Mouse (Mus musculus) stomach, postnatal 0 days (tissue): ENCODE data around the gene Gatb. TPM values are rescaled to one million over a fixed set of nuclear protein-coding genes. Genes with fewer than 3 reads are reported as not detected.
A peak's percentile ranks its signal among the peaks of the same experiment; 100 is the strongest.
"Not testable (repeated sequence)": the region's sequence is repeated elsewhere in the genome, so short reads cannot be mapped to it uniquely, and the experiment has no call there.

Experiments used
- ATAC-seq: fragments of 200-750 bp; cut with Nextera tagmentation; 2 replicates; pipeline ENCODE4 v1.8.0; 2017; ENCODE audit not compliant: low FRiP score, low TSS enrichment
- DNase-seq: peaks from one replicate; pipeline ENCODE4 v3.0.0-alpha.2; 2016; ENCODE audit warnings: low spot score
- H3K27ac ChIP-seq: fragments of 300-500 bp; sonication (generic); replicated peaks from 2 replicates; pipeline ENCODE4 v1.5.1; 2014; ENCODE audit warnings: mild to moderate bottlenecking, control low read depth
- H3K27me3 ChIP-seq: fragments of 300-500 bp; sonication (generic); 2 replicates; pipeline ENCODE4 v1.6.1; 2014; ENCODE audit warnings: low read length; ENCODE audit not compliant: control insufficient read depth, insufficient read depth
- H3K36me3 ChIP-seq: fragments of 300-500 bp; sonication (generic); 2 replicates; pipeline ENCODE4 v1.6.1; 2014; ENCODE audit warnings: low read length, mixed read lengths; ENCODE audit not compliant: control insufficient read depth, insufficient read depth
- H3K4me1 ChIP-seq: fragments of 300-500 bp; sonication (generic); replicated peaks from 2 replicates; pipeline ENCODE4 v1.6.1; 2014; ENCODE audit warnings: antibody characterized with exemption; ENCODE audit not compliant: control insufficient read depth, insufficient read depth
- H3K4me2 ChIP-seq: fragments of 300-500 bp; sonication (generic); replicated peaks from 2 replicates; pipeline ENCODE4 v1.6.1; 2014; ENCODE audit warnings: low read depth, mild to moderate bottlenecking, control low read depth, moderate library complexity
- H3K4me3 ChIP-seq: fragments of 300-500 bp; sonication (generic); 2 replicates; pipeline ENCODE4 v1.5.1; 2014; ENCODE audit warnings: low read depth, low read length, control low read depth
- H3K9ac ChIP-seq: fragments of 300-500 bp; sonication (generic); 2 replicates; pipeline ENCODE4 v1.6.1; 2014; ENCODE audit warnings: mild to moderate bottlenecking, low read length, control low read depth, mixed read lengths
- H3K9me3 ChIP-seq: fragments of 300-500 bp; sonication (generic); 2 replicates; pipeline ENCODE4 v1.6.1; 2016; ENCODE audit warnings: low read length; ENCODE audit not compliant: control insufficient read depth
- CTCF ChIP-seq: IDR thresholded peaks from 2 replicates; pipeline ENCODE4 v1.5.1; 2016; ENCODE audit warnings: antibody characterized with exemption, low read depth, mild to moderate bottlenecking, moderate library complexity
- EP300 ChIP-seq: optimal IDR thresholded peaks from 2 replicates; pipeline ENCODE3; 2016; ENCODE audit warnings: antibody characterized with exemption
- WGBS: fragments of 180-500 bp; shearing (Covaris S2); extraction: QIAGEN DNeasy Blood & Tissue Kit; methylation state at CpG from one replicate; pipeline ENCODE4 v1.1.7; 2014; 5-methylcytosine and 5-hydroxymethylcytosine counted together
- polyA plus RNA-seq: library from polyadenylated mRNA; unstranded; fragments of >200 nt; fragmentation: Nextera tagmentation; extraction: Ambion mirVana; gene quantifications from 2 replicates; pipeline ENCODE4 v1.2.1, GENCODE M21; 2015

The Gatb gene
- polyA plus RNA-seq, 1 experiment from 2014 or later: 14.3 TPM

GRCm38 (mm10) chr3:85571276-85571675, 2.6 kb upstream of the Gatb start:
- H3K9ac ChIP-seq: no peak overlapping the region
- DNase-seq: peak; percentile 51
- H3K4me3 ChIP-seq: no peak overlapping the region
- TF ChIP-seq EP300 (no peak), CTCF (peak; percentile 92)
- H3K27me3 ChIP-seq: no peaks in the 10 kb centered on the region
- H3K9me3 ChIP-seq: no peaks in the 10 kb centered on the region
- 55% methylated on average over 2 of the region's 2 CpGs for WGBS
- no peak overlapping the region for H3K4me2 ChIP-seq
- H3K4me1 ChIP-seq: no peaks in the 10 kb centered on the region
- H3K36me3 ChIP-seq: no peaks in the 10 kb centered on the region
- H3K27ac ChIP-seq: no peak overlapping the region
- ATAC-seq: peak; percentile 28; the same call in 1 of the 2 replicates

- H3K4me3 ChIP-seq, H3K36me3 ChIP-seq, H3K9ac ChIP-seq, H3K27ac ChIP-seq, H3K27me3 ChIP-seq, DNase-seq, H3K4me2 ChIP-seq, H3K4me1 ChIP-seq, ATAC-seq, H3K9me3 ChIP-seq: not testable (repeated sequence)
- WGBS: 89% methylated on average over 8 of the region's 8 CpGs
Measured at GRCm38 (mm10) chr3:85572502-85572901, 1.4 kb upstream of the Gatb start.

- DNase-seq (no peak), ATAC-seq (no peak)
- no peak overlapping the region for H3K9ac ChIP-seq
- TF ChIP-seq EP300 (no peak), CTCF (no peak)
- peak overlapping the region; percentile 77; the same call in 1 of the 2 replicates for H3K4me3 ChIP-seq
- H3K4me2 ChIP-seq: peak overlapping the region; percentile 50
- H3K27me3 ChIP-seq: no peaks in the 10 kb centered on the region
- WGBS: 23% methylated on average over 6 of the region's 6 CpGs
- no peak overlapping the region for H3K27ac ChIP-seq
- no peaks in the 10 kb centered on the region for H3K4me1 ChIP-seq
- no peaks in the 10 kb centered on the region for H3K9me3 ChIP-seq
- no peaks in the 10 kb centered on the region for H3K36me3 ChIP-seq
Measured at GRCm38 (mm10) chr3:85573216-85573863, 579 bp upstream of the Gatb start.

- WGBS: 57% methylated on average over 2 of the region's 2 CpGs
- no peak overlapping the region for H3K4me2 ChIP-seq
- no peak for ATAC-seq
Measured at GRCm38 (mm10) chr3:85582726-85583125, 8.8 kb downstream of the Gatb start.

GRCm38 (mm10) chr3:85583194-85583593, 9.3 kb downstream of the Gatb start:
- no peaks in the 10 kb centered on the region for H3K27me3 ChIP-seq
- ATAC-seq: no peak
- 82% methylated on average over 5 of the region's 5 CpGs for WGBS

More at GRCm38 (mm10) chr3:85582726-85583125, 8.8 kb downstream of the Gatb start:
- Histone ChIP-seq H3K27ac (no peak overlapping the region), H3K36me3 (no peaks in the 10 kb centered on the region), H3K27me3 (no peaks in the 10 kb centered on the region), H3K9ac (no peak overlapping the region), H3K9me3 (no peaks in the 10 kb centered on the region), H3K4me3 (no peak overlapping the region), H3K4me1 (no peaks in the 10 kb centered on the region)
- DNase-seq: no peak
- TF ChIP-seq EP300 (no peak), CTCF (no peak)

GRCm38 (mm10) chr3:85584966-85585365, 11.0 kb downstream of the Gatb start:
- Histone ChIP-seq H3K9me3 (no peaks in the 10 kb centered on the region), H3K9ac (no peak overlapping the region), H3K36me3 (no peaks in the 10 kb centered on the region), H3K4me3 (no peak overlapping the region), H3K4me1 (no peaks in the 10 kb centered on the region), H3K27me3 (no peaks in the 10 kb centered on the region), H3K27ac (no peak overlapping the region), H3K4me2 (no peak overlapping the region)
- DNase-seq (no peak), ATAC-seq (no peak)
- TF ChIP-seq CTCF (no peak), EP300 (no peak)
- WGBS: 85% methylated on average over 4 of the region's 4 CpGs

More at GRCm38 (mm10) chr3:85583194-85583593, 9.3 kb downstream of the Gatb start:
- H3K36me3 ChIP-seq: no peaks in the 10 kb centered on the region
- no peak overlapping the region for H3K9ac ChIP-seq
- H3K4me2 ChIP-seq: no peak overlapping the region
- no peak for DNase-seq
- H3K4me1 ChIP-seq: no peaks in the 10 kb centered on the region
- H3K27ac ChIP-seq: no peak overlapping the region
- no peak overlapping the region for H3K4me3 ChIP-seq
- H3K9me3 ChIP-seq: no peaks in the 10 kb centered on the region
- TF ChIP-seq EP300 (no peak), CTCF (no peak)
